Mouse (Mus musculus): Measurements from ENCODE around the gene Gga1. TPM values are rescaled to one million over a fixed set of nuclear protein-coding genes. Genes with fewer than 3 reads are reported as not detected.
A peak's percentile ranks its signal among the peaks of the same experiment; 100 is the strongest.

Gga1 gene
- polyA plus RNA-seq, 1 experiment, result not detected

DNA sequence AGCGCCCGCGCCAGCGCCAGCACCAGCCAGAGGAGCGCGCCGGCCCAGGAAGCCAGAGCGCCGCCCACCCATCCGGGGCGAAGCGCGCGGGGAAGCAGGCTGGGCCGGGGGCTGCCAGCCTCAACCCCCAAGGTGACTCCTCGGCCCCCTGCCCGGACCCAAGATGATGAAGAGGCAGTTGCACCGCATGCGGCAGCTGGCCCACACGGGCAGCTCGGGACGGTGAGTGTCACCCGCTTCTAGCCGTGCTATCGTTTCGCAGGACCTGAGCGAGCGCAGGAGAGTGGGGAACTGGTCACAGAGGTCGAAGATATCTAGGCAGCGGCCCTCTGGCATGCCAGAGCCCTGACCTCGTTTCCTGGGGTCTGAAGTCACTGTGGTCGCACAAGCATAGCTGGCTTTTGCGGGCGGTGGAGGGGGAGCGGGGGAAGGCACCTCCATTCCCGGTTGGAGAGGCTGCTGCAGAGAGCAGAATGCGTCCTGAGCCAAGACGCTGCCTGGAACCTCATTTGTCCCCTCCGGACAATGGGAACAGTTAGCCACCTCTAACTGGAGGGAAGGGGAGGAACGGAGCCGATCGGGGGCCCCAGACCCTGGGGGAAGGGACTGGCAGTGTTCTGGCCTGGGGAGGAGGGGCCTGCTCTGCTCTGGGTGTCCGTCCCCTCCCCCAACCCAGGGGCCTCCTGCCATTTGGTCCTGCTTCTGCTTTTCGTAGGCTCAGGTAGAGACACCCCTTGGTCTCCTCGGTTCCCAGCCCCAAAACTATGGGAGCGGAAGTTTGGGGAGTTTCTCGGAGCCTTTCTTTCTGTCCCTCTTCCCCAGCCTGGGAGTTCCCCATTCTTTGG, 23.0 kb downstream of the Gga1 start, which contains the start of gene Sh3bp1:
TSS of gene Sh3bp1 (plus strand) at position 29 of the 845 bp plus-strand sequence.
- Histone ChIP-seq H3K27ac (ENCODE audit: insufficient read depth, low read depth, low read length) (0 out of 2 replicates have a peak within 1 kb of the TSS, but pooled peaks have one; percentile 2), H3K4me1 (ENCODE audit: control insufficient read depth, insufficient read depth, low read length) (peaks cover 32% of the 10 kb centered on the region), H3K4me3 (ENCODE audit: insufficient read depth, low read depth, low read length) (peak within 1 kb of the TSS; percentile 63)
- 5% methylated on average over 46 of the region's 47 CpGs for WGBS
- TF ChIP-seq CTCF (IDR thresholded peaks at IDR 0.05; ENCODE audit: insufficient read depth, low read depth, low read length) (no peak), POLR2A (IDR thresholded peaks at IDR 0.05; ENCODE audit: insufficient read depth, low read depth, low read length) (peak; percentile 33; the same call in 1 of the 2 replicates)

DNA sequence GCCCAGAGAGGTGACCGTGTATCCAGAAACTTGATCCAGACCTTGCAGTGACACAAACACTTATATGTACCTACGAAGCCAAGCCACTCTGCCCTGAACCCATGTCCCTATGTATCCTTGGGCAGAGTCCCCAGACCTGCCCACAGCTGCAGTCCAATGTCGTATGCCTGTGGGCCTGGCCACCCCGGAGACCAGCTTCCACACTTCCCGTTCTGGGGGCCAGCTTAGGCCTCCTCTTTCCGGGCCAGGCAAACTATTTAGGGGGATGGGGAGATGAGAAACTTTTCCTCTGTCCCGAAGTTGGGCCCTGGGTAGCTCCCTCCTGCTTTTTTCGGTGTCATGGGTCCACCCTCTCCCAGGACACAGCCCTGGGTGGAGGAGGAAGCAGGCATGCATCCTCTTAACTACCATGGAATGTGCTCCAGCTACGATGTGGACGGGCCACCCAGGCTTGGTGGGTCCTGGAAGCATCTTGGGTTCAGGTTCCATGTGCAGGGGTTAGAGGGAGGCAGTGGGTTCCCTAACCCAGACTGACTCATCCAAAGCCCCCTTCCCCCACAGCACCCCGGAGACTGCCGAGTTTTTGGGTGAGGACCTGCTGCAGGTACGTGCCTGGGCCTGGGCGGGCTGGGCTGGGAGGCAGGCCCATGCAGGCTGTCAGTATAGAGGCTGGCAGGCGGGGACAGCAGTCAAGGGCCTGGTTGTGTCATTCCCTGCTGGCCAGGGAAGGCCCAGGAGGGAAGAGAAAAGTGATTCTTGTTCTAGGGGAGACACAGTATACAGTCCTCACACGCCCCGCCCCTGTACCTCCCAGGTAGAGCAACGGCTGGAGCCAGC, 23.8 kb downstream of the Gga1 start:
- TF ChIP-seq POLR2A (IDR thresholded peaks at IDR 0.05; ENCODE audit: insufficient read depth, low read depth, low read length), result no peak
- no peak for TF ChIP-seq CTCF (IDR thresholded peaks at IDR 0.05; ENCODE audit: insufficient read depth, low read depth, low read length)
- Histone ChIP-seq H3K4me1 (ENCODE audit: control insufficient read depth, insufficient read depth, low read length) (peaks cover 30% of the 10 kb centered on the region), H3K4me3 (ENCODE audit: insufficient read depth, low read depth, low read length) (peak overlapping the region; percentile 63), H3K27ac (ENCODE audit: insufficient read depth, low read depth, low read length) (no peak overlapping the region)
- WGBS, result 56% methylated on average over 18 of the region's 18 CpGs

DNA sequence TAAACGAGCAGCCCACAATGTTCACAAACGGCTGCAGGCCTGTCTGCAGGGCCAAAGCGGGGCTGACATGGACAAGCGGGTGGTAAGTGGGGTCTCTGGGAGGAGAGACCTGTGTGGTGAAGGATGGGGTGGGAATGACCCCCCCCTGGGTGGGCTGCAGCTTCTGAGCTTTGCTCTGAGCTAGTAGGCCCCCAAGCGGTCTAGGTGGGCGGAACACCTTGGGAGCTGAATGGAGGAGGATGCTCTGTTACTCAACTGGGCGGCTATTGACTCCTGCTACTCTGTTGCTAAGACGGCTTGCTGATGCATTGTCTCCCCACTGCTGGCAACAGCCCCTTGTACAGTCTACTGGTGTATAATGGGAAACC, 24.4 kb downstream of the Gga1 start:
- H3K27ac ChIP-seq (ENCODE audit: insufficient read depth, low read depth, low read length), result no peak overlapping the region
- H3K4me1 ChIP-seq (ENCODE audit: control insufficient read depth, insufficient read depth, low read length), result peaks cover 26% of the 10 kb centered on the region
- 72% methylated on average over 8 of the region's 8 CpGs for WGBS
- no peak overlapping the region for H3K4me3 ChIP-seq (ENCODE audit: insufficient read depth, low read depth, low read length)
- TF ChIP-seq CTCF (IDR thresholded peaks at IDR 0.05; ENCODE audit: insufficient read depth, low read depth, low read length) (no peak), POLR2A (IDR thresholded peaks at IDR 0.05; ENCODE audit: insufficient read depth, low read depth, low read length) (no peak)

DNA sequence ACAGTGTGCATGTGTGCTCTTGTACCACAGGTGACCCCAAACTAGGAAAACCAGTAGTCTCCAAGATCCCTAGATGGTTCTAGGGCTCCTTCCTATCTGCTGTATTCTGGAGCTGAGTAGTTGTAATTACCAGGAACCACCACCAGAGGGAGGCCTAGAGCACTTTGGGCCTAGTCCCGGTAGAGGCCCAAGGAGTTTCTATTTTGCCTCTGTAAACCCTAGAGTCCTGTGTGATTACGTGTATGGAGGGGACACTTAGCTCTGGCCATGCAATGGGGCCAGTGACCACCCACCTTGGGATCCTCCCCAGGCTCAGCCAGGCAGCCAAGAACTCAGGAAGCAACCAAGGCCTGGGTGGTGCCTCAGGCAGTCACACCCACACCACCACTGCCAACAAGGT, 26.3 kb downstream of the Gga1 start:
- H3K4me3 ChIP-seq (ENCODE audit: insufficient read depth, low read depth, low read length), result no peak overlapping the region
- H3K4me1 ChIP-seq (ENCODE audit: control insufficient read depth, insufficient read depth, low read length), result peaks cover 26% of the 10 kb centered on the region
- H3K27ac ChIP-seq (ENCODE audit: insufficient read depth, low read depth, low read length), result no peak overlapping the region
- 3% methylated on average over 2 of the region's 2 CpGs for WGBS
- TF ChIP-seq POLR2A (IDR thresholded peaks at IDR 0.05; ENCODE audit: insufficient read depth, low read depth, low read length), result no peak
- peak; percentile 40; the same call in 1 of the 2 replicates for TF ChIP-seq CTCF (IDR thresholded peaks at IDR 0.05; ENCODE audit: insufficient read depth, low read depth, low read length)

DNA sequence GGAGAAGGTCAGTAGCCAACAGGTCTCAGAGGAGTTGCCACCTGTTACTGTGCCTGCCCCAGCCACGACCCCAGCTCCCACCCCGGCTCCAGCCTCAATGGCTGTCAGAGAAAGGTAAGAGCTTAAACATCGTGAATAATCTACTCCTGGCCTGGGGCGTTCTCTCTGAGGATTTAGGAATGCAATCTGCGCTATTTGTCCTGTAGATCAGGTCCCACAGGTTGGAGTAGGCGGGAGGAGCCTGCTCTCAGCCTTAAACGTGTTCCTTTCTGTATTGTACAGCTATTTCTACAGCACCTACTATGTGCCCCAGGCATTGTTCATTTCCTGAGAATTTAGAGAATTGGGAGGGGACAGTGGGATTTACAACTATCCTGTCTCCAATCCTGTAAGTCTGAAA, 31.4 kb downstream of the Gga1 start:
- TF ChIP-seq POLR2A (IDR thresholded peaks at IDR 0.05; ENCODE audit: insufficient read depth, low read depth, low read length) (no peak), CTCF (IDR thresholded peaks at IDR 0.05; ENCODE audit: insufficient read depth, low read depth, low read length) (no peak)
- Histone ChIP-seq H3K4me3 (ENCODE audit: insufficient read depth, low read depth, low read length) (no peak overlapping the region), H3K27ac (ENCODE audit: insufficient read depth, low read depth, low read length) (no peak overlapping the region), H3K4me1 (ENCODE audit: control insufficient read depth, insufficient read depth, low read length) (peaks cover 4% of the 10 kb centered on the region)
- WGBS, result 86% methylated on average over 7 of the region's 7 CpGs

DNA sequence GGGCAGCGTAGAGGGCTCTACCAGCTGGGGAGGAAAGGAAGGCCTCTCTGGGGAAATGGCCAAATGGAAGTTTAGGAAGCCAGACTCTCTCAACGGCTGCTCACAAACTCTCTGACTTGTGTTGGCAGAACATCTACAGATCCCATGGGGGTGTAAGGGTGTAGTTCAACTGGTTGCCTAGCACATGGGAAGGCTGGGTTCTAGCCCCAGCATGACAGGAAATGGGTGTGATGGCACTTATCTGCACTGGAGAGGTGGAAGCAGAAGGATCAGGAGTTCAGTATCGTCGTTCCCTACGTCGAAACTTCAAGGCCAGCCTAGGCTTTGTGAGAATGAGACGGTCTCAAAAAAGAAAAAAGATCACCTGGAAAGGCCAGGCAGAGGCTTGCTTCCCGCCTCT, 32.0 kb downstream of the Gga1 start:
- 87% methylated on average over 8 of the region's 8 CpGs for WGBS
- TF ChIP-seq CTCF (IDR thresholded peaks at IDR 0.05; ENCODE audit: insufficient read depth, low read depth, low read length), result no peak
- no peak overlapping the region for H3K27ac ChIP-seq (ENCODE audit: insufficient read depth, low read depth, low read length)
- no peak overlapping the region for H3K4me3 ChIP-seq (ENCODE audit: insufficient read depth, low read depth, low read length)
- peaks cover 3% of the 10 kb centered on the region for H3K4me1 ChIP-seq (ENCODE audit: control insufficient read depth, insufficient read depth, low read length)

DNA sequence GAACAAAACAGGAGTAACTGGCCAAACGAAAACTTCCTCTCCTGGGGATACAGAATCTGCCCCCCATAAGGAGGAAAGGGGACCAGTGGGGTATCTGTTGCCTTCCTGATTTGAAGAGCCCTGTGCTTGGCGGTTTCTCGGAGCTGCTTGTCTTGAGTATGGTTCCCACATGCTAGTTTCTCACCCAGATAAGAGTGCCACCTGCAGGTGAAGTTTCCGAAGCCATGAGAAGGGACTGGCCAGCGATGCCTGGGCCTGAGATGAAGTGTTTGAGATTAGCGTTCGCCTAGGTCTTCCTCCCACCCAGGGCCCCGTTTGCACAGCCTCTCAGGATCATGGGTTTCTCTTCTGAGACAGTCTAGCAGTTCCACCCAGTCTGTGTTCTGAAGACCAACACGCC, 35.0 kb downstream of the Gga1 start:
- WGBS, result 39% methylated on average over 9 of the region's 9 CpGs
- no peak overlapping the region for H3K4me3 ChIP-seq (ENCODE audit: insufficient read depth, low read depth, low read length)
- peaks cover 18% of the 10 kb centered on the region for H3K4me1 ChIP-seq (ENCODE audit: control insufficient read depth, insufficient read depth, low read length)
- no peak overlapping the region for H3K27ac ChIP-seq (ENCODE audit: insufficient read depth, low read depth, low read length)
- TF ChIP-seq POLR2A (IDR thresholded peaks at IDR 0.05; ENCODE audit: insufficient read depth, low read depth, low read length), result no peak
- TF ChIP-seq CTCF (IDR thresholded peaks at IDR 0.05; ENCODE audit: insufficient read depth, low read depth, low read length), result no peak

DNA sequence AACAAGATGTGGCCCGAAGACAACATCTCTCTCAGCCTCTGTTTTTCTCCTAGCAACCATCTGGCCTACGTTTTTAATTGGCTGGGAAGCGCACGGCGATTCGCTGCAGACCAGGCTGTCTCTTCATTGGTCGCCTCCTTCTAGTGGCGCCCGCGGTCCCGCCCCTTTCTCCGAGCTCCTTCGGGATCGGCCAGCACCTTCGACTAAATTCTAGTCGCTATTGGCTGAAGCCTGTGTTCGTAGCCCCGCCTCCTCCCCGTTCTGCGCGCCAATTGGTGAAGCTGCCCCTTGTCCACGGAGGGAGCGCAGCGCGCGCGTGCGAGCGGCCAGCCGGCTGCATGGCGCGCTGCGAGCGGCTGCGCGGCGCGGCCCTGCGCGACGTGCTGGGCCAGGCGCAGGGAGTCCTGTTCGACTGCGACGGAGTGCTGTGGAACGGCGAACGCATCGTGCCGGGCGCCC, 36.7 kb downstream of the Gga1 start, which contains the start of gene Pdxp:
TSS of gene Pdxp (plus strand) at position 288 of the 459 bp plus-strand sequence.
- under 1% methylated on average over 51 of the region's 51 CpGs for WGBS
- TF ChIP-seq CTCF (IDR thresholded peaks at IDR 0.05; ENCODE audit: insufficient read depth, low read depth, low read length) (no peak), POLR2A (IDR thresholded peaks at IDR 0.05; ENCODE audit: insufficient read depth, low read depth, low read length) (peak; percentile 99)
- Histone ChIP-seq H3K4me1 (ENCODE audit: control insufficient read depth, insufficient read depth, low read length) (peaks cover 29% of the 10 kb centered on the region), H3K27ac (ENCODE audit: insufficient read depth, low read depth, low read length) (peak within 1 kb of the TSS; percentile 78), H3K4me3 (ENCODE audit: insufficient read depth, low read depth, low read length) (peak within 1 kb of the TSS; percentile 69)
